Mouse (Mus musculus) telencephalon, adult 2 months (tissue): ENCODE data around the gene Unc5cl.

Source experiments
- DNase-seq: peaks from one replicate; pipeline ENCODE4 v3.0.0-alpha.2; 2011; ENCODE audit warnings: low read depth, low spot score

The Unc5cl gene

GRCm38 (mm10) chr17:48539326-48539725 lies 84.6 kb downstream of the Unc5cl start:
- peak; percentile 34 for DNase-seq

- no peak for DNase-seq
These were observed 88.0 kb downstream of the Unc5cl start for GRCm38 (mm10) chr17:48542733-48543132.

GRCm38 (mm10) chr17:48543301-48543765 lies 88.6 kb downstream of the Unc5cl start:
- peak; percentile 81 for DNase-seq

GRCm38 (mm10) chr17:48544722-48545121 lies 90.0 kb downstream of the Unc5cl start:
- no peak for DNase-seq

DNA sequence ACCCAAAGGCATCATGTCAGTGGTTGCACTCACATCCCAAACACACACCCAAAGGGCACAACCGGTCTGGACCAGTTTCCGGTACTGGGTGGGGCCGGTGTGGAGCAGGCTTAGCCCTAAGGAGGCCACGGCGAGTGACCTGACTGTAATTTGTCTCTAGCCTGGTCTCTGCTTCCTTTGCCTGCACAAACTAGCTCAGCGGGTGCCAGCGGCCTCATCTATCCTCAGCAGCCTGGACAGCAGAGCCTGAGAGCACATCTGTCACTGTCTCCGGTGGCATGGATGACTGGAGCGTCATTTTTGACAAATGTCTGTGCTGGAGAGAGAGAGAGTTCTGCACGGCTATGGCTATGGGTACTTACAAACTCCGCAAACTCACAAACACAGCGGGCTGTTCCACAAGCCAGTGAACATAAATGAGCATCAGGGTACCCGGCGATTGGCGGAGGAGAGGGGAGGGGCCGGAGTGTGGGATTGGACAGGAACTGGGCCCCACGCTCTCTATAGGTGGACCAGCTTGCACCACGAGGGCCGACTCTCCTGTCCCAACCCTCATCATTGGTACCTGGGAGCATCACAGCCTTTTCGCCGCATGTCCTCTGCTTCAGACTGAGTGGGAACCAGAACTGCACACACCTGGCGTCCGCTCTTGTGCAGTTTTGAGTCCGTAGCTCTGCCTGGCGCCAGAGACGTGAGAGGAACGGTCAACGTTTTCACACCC lies 90.7 kb downstream of the Unc5cl start:
- DNase-seq = peak; percentile 64

- no peak for DNase-seq
These were observed 91.3 kb downstream of the Unc5cl start for GRCm38 (mm10) chr17:48546036-48546435.

GRCm38 (mm10) chr17:48547668-48548067 lies 93.0 kb downstream of the Unc5cl start:
- DNase-seq = no peak

DNA sequence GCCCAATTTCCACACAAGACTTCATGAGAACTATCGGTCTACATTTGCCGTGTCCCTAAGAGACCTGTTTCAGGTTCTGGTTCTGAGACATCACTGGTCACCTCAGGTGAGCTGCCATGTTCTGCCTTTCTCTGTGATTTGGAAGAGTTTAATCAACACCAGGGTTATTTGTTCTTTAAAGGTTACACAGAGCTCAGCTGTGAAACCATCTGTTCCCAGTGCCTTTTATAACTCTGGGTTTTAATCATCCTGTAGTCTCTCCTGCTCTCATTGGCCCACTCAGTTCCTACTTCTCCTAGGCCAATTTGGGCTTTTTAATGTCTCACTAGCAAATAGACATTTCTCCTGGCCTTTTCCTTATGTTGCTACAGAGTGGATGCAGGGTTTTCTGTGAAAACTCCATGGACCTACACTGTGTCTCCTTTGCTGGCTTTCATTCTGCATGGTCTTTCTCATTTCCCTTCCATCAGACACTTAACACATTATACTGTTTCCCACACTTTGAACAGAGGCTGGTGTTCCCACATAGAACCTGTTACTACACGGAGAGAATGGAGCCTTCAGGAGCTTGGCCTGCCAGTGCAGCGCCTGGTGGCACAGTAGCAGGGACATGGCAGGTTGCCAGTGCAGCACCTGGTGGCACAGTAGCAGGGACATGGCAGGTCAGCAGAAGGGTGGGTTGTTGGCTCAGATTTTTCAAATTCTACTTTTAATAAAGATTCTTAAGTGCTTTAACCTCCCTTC lies 97.3 kb downstream of the Unc5cl start:
- DNase-seq = peak; percentile 61

GRCm38 (mm10) chr17:48552532-48552915 lies 97.8 kb downstream of the Unc5cl start:
- no peak for DNase-seq

DNA sequence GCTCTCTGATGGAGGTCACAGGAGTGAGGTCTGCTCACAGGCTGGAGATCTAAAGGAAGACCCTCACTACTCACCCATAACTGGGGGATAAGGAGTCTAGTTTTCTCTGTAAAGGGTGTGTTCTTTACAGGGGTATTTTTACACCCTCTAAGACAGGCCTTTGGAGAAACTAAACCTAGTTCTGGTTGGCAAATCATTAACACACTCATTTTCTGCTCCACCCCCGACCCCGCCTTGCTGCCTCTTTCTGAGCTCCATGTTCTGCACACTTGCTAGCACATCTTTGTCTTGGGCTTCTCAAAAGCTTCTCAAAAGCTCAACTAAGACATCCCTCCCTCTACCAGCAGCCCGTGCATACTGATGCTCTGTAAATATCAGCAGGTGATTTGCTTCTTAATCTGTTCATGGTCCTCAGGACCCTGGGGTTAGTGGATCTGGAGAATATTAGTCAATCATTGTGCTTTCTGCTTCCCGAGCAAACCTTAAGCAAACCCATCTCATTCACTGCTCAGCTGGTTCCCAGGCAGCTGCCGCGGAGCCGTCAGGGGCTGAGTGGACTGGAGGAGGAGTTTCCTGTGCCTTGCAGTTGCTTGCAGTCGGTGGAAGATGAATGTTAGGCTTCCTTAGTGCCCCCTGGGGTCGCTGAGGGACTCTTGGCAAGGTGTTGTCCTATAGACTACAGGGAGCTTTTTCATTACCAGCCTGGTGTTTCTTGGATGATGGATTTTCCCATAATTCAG lies 101.7 kb downstream of the Unc5cl start:
- no peak for DNase-seq

- DNase-seq = no peak
These were observed 103.4 kb downstream of the Unc5cl start for GRCm38 (mm10) chr17:48557823-48558715.

DNA sequence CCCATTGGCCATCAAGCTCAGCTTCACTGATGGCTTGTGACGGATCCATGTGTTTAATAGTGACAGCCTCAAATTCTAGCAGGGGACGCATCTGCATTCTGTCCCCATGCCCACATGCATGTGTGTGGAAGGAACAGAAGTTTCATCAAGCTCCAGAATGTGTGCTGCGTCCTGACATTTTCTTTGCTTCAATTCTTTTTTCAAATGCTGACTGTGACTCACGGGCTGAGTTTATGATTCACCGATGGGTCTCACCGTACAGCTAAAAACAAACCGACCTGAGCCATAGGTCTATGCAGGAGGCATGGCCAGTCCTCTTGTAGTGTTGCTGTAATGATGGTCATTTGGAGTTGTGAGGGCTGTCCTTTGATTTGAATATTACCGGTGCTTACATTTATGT lies 110.2 kb downstream of the Unc5cl start:
- DNase-seq = peak; percentile 26

DNA sequence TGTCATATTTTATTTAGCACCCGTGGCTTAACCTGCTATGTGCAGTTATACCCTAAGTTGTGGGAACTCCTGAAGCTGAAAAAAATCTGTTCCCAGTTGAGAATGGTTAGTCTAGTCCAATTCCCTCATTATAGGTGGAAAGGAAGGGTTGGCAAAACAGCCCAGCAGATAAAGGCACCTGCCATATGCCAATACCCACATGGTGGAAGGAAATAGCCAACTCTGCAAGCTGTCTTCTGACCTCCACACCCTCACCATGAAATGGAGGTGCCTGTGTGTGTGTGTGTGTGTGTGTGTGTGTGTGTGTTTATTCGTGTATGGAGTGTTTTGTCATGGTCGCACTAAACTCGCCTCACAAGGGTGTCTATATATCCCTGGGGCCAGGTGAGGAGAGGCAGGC lies 115.0 kb downstream of the Unc5cl start:
- DNase-seq = no peak

- DNase-seq = no peak
These were observed 126.5 kb downstream of the Unc5cl start for GRCm38 (mm10) chr17:48581153-48581552.

DNA sequence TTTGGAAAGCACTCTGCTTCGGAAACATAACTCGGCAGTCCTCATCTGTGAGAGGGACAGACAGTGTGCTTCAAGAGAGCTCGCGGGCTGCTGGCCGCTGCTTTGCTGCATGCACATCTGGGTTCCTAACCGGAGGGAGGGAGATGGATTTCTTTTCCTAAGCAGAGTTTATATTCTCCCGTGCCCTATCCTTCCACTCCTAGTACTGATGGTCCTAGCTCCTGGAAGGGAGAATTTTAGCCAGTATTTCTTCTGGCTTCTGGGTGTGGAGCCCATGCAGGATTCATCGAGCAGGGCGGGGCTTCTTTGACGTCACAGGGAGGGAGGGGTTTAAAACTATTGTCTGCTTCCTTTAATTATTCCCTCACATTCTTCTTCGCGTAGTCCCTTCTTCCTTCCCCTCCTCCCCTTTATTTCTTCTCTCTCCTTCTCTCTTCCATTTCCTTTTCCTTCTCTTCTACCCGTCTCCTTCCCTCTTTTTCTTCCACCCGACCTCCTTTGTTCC lies 127.8 kb downstream of the Unc5cl start:
- DNase-seq = no peak

- no peak for DNase-seq
These were observed 128.7 kb downstream of the Unc5cl start for GRCm38 (mm10) chr17:48583401-48583800.

DNA sequence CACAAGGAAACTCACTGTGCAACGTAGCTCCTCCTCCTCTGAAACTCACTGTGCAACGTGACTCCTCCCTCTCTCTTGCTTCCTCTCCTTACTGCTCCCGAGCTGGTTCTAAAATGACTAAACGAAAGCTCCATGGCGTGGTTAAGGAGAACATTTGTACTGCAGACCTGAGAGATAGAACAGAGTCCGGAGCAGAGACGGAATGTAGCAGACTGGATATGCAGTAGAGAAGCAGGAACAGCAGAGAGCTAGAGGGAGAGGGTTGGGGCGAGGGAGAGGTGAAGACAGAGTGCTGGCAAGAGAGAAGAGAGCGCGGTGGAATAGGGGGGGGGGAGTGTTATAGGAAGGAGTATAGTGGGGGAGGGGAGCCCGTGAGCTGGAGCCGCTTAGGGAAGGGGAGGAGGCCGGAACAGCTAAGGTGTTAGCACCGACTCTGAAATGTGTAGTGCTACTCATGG lies 131.2 kb downstream of the Unc5cl start:
- DNase-seq = peak; percentile 18

GRCm38 (mm10) chr17:48588674-48589073 lies 134.0 kb downstream of the Unc5cl start:
- no peak for DNase-seq
